Comparison of ENCODE assay signal across 9 mouse cellular contexts in the genomic region with DNA sequence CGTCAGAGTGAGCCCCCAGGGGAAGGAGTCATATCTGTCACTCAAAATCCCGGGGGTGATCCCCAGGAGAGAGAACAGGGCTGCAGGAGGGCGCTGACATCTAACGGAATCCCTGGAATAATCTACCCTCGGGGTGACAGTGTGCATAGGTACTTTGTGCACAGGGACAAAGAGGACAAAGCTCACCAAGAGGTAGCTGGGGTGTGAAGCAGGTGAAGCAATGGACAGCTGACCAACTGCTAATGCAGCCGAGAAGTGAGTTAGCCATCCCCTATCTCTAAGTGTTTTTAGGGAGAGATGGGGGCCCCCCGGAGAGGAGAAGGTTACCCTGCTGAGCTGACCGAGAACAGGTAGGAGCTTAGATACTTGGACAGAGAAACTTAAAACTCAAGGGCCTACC. TPM values are rescaled to one million over a fixed set of nuclear protein-coding genes. Genes with fewer than 3 reads are reported as not detected.
DNase-seq lines count a peak whose midpoint lies in the region; ATAC-seq and TF ChIP-seq lines count a peak whose summit lies in the region.
"Had no signal": no experiment of that assay in that cellular context is flagged by ENCODE, and none has a peak within 500 bp of the region (broad histone marks: within the 10 kb centered on the region; RNA-seq: fewer than 3 reads in every experiment).

No protein-coding gene starts in this region.

- intact Hi-C loops in heart, postnatal 14 days (cut with DNase I): loop anchor here (1.0 kb wide), 1 partner anchor 26 kb away; no protein-coding TSS in a partner anchor

- no peak for TF ChIP-seq POLR2A in bone marrow macrophage, adult 2 months (IDR thresholded peaks at IDR 0.05; ENCODE audit: borderline replicate concordance, low read depth, low read length)

- H3K4me1 ChIP-seq in heart, embryonic 15.5 days (replicated peaks): peaks cover 18% of the 10 kb centered on the region
- peaks cover 2% of the 10 kb centered on the region; the same call in 1 of the 2 replicates for H3K4me1 ChIP-seq in bone marrow macrophage, adult 2 months (ENCODE audit: control insufficient read depth, insufficient read depth, low read length)
- peaks cover 21% of the 10 kb centered on the region for H3K4me1 ChIP-seq in hindbrain, embryonic 14.5 days (replicated peaks; ENCODE audit: control insufficient read depth, insufficient read depth, low read length)
- peaks cover 29% of the 10 kb centered on the region for H3K4me1 ChIP-seq in midbrain, embryonic 12.5 days

- H3K36me3 ChIP-seq in heart, embryonic 15.5 days: peaks cover 39% of the 10 kb centered on the region
- peaks cover 38% of the 10 kb centered on the region for H3K36me3 ChIP-seq in hindbrain, embryonic 14.5 days (replicated peaks; ENCODE audit: control insufficient read depth, insufficient read depth)
- peaks cover 38% of the 10 kb centered on the region for H3K36me3 ChIP-seq in midbrain, embryonic 12.5 days

- no peak for DNase-seq in heart, postnatal 14 days
- DNase-seq in hindbrain, embryonic 14.5 days (ENCODE audit: low spot score): no peak
- no peak for DNase-seq in adipocyte (ENCODE audit: low spot score)
- no peak for DNase-seq in c-Kit-positive CD71-positive TER-119-positive erythroid progenitor cells, embryonic 14.5 days (ENCODE audit: low spot score)
- no peak for DNase-seq in natural killer cell, adult 2 months (ENCODE audit: low spot score in 2 of 2)

- peak overlapping the region; percentile 72 for H3K4me2 ChIP-seq in heart, embryonic 15.5 days
- peak overlapping the region; percentile 83 for H3K4me2 ChIP-seq in hindbrain, embryonic 14.5 days (replicated peaks)
- H3K4me2 ChIP-seq in midbrain, embryonic 12.5 days (replicated peaks): peak overlapping the region; percentile 85

- peak overlapping the region; percentile 92 for H3K9ac ChIP-seq in heart, embryonic 15.5 days
- H3K9ac ChIP-seq in hindbrain, embryonic 14.5 days: peak overlapping the region; percentile 91
- peak overlapping the region; percentile 99 for H3K9ac ChIP-seq in midbrain, embryonic 12.5 days (replicated peaks)

- TF ChIP-seq CTCF in bone marrow macrophage, adult 2 months (IDR thresholded peaks at IDR 0.05; ENCODE audit: low read depth, low read length): no peak

- peak overlapping the region; percentile 89 for H3K4me3 ChIP-seq in heart, embryonic 15.5 days
- peak overlapping the region; percentile 61 for H3K4me3 ChIP-seq in bone marrow macrophage, adult 2 months (ENCODE audit: insufficient read depth, low read length)
- peak overlapping the region; percentile 86 for H3K4me3 ChIP-seq in hindbrain, embryonic 14.5 days (replicated peaks; ENCODE audit: low read length)
- H3K4me3 ChIP-seq in midbrain, embryonic 12.5 days: peak overlapping the region; percentile 84

- 24% methylated on average over 8 of the region's 8 CpGs for WGBS in heart, embryonic 15.5 days
- WGBS in hindbrain, embryonic 14.5 days: 20% methylated on average over 8 of the region's 8 CpGs
- 31% methylated on average over 8 of the region's 8 CpGs for WGBS in midbrain, embryonic 12.5 days

- peak overlapping the region; percentile 90 for H3K27ac ChIP-seq in heart, embryonic 15.5 days
- no peak overlapping the region for H3K27ac ChIP-seq in bone marrow macrophage, adult 2 months (ENCODE audit: insufficient read depth, low read depth, low read length)
- 0 out of 2 replicates have a peak overlapping the region, but pooled peaks have one; percentile 89 for H3K27ac ChIP-seq in hindbrain, embryonic 14.5 days
- no peak overlapping the region for H3K27ac ChIP-seq in midbrain, embryonic 12.5 days (replicated peaks)

- no peak for ATAC-seq in heart, embryonic 15.5 days (replicated peaks; ENCODE audit: insufficient number of reproducible peaks, insufficient read depth, low FRiP score, low read depth)
- ATAC-seq in hindbrain, embryonic 14.5 days (ENCODE audit: low FRiP score): no peak
- no peak for ATAC-seq in midbrain, embryonic 12.5 days (ENCODE audit: low FRiP score, low read depth)

- H3K27me3 ChIP-seq in heart, embryonic 15.5 days: no peaks in the 10 kb centered on the region
- no peaks in the 10 kb centered on the region for H3K27me3 ChIP-seq in hindbrain, embryonic 14.5 days (ENCODE audit: control insufficient read depth, insufficient read depth, low read length)
- no peaks in the 10 kb centered on the region for H3K27me3 ChIP-seq in midbrain, embryonic 12.5 days
- H3K27me3 ChIP-seq: Patski had no signal

- no peaks in the 10 kb centered on the region for H3K9me3 ChIP-seq in heart, embryonic 15.5 days (replicated peaks)
- H3K9me3 ChIP-seq in hindbrain, embryonic 14.5 days (ENCODE audit: control insufficient read depth, low read length): no peaks in the 10 kb centered on the region
- H3K9me3 ChIP-seq in midbrain, embryonic 12.5 days: no peaks in the 10 kb centered on the region

RNA-seq across cellular contexts. Expression of gene Zfp629, which starts 1.5 kb away (rescaled TPM):
- polyA plus RNA-seq in heart, embryonic 15.5 days (2015; fragmentation: Nextera tagmentation; extraction: Ambion mirVana): 7.8 and 10.5 TPM in 2 replicates
- total RNA-seq in heart, postnatal 14 days (2021): 10 to 100 TPM; 28.8 to 29.1 TPM
- 11.2 and 11.4 TPM in 2 replicates for polyA plus RNA-seq in bone marrow macrophage, adult 2 months (2012; ENCODE audit: insufficient read depth, insufficient read length, missing spikeins)
- 22.2 and 22.9 TPM in 2 replicates for polyA plus RNA-seq in hindbrain, embryonic 14.5 days (2014; fragmentation: Nextera tagmentation; extraction: Ambion mirVana)
- 39.9 and 42.8 TPM in 2 replicates for polyA plus RNA-seq in midbrain, embryonic 12.5 days (2016; fragmentation: Nextera tagmentation; extraction: Ambion mirVana)

RNA-seq across cellular contexts. Expression of gene Rnf40, which starts 25.5 kb away (rescaled TPM):
- 27.9 and 32.3 TPM in 2 replicates for polyA plus RNA-seq in heart, embryonic 15.5 days (2015; fragmentation: Nextera tagmentation; extraction: Ambion mirVana)
- total RNA-seq in heart, postnatal 14 days (2021): 10 to 100 TPM; 46.5 to 53.9 TPM
- 42.3 and 44.5 TPM in 2 replicates for polyA plus RNA-seq in bone marrow macrophage, adult 2 months (2012; ENCODE audit: insufficient read depth, insufficient read length, missing spikeins)
- polyA plus RNA-seq in hindbrain, embryonic 14.5 days (2014; fragmentation: Nextera tagmentation; extraction: Ambion mirVana): 37.4 and 40.6 TPM in 2 replicates
- polyA plus RNA-seq in midbrain, embryonic 12.5 days (2016; fragmentation: Nextera tagmentation; extraction: Ambion mirVana): 68.6 and 71.1 TPM in 2 replicates

RNA-seq across cellular contexts. Expression of gene Ccdc189, which starts 25.7 kb away (rescaled TPM):
- polyA plus RNA-seq in heart, embryonic 15.5 days (2015; fragmentation: Nextera tagmentation; extraction: Ambion mirVana): 10.6 and 12.6 TPM in 2 replicates
- total RNA-seq in heart, postnatal 14 days (2021): 10 to 100 TPM in 1 of 2 experiments, 1 to 10 TPM in 1; 8.8 to 12.6 TPM
- polyA plus RNA-seq in bone marrow macrophage, adult 2 months (2012; ENCODE audit: insufficient read depth, insufficient read length, missing spikeins): 2.7 and 2.9 TPM in 2 replicates
- 9.2 and 9.8 TPM in 2 replicates for polyA plus RNA-seq in hindbrain, embryonic 14.5 days (2014; fragmentation: Nextera tagmentation; extraction: Ambion mirVana)
- polyA plus RNA-seq in midbrain, embryonic 12.5 days (2016; fragmentation: Nextera tagmentation; extraction: Ambion mirVana): 11.9 and 16.1 TPM in 2 replicates

RNA-seq across cellular contexts. Expression of gene Phkg2, which starts 41.0 kb away (rescaled TPM):
- 27.5 and 36.5 TPM in 2 replicates for polyA plus RNA-seq in heart, embryonic 15.5 days (2015; fragmentation: Nextera tagmentation; extraction: Ambion mirVana)
- total RNA-seq in heart, postnatal 14 days (2021): 10 to 100 TPM; 19.2 to 20.2 TPM
- polyA plus RNA-seq in bone marrow macrophage, adult 2 months (2012; ENCODE audit: insufficient read depth, insufficient read length, missing spikeins): 64.7 and 68.4 TPM in 2 replicates
- 53.5 and 64.3 TPM in 2 replicates for polyA plus RNA-seq in hindbrain, embryonic 14.5 days (2014; fragmentation: Nextera tagmentation; extraction: Ambion mirVana)
- polyA plus RNA-seq in midbrain, embryonic 12.5 days (2016; fragmentation: Nextera tagmentation; extraction: Ambion mirVana): 53.6 and 54.1 TPM in 2 replicates

RNA-seq across cellular contexts. Expression of gene Tmem265, which starts 52.9 kb away (rescaled TPM):
- 2.9 and 4.1 TPM in 2 replicates for polyA plus RNA-seq in heart, embryonic 15.5 days (2015; fragmentation: Nextera tagmentation; extraction: Ambion mirVana)
- total RNA-seq in heart, postnatal 14 days (2021): not detected
- 3.4 and 10.8 TPM in 2 replicates for polyA plus RNA-seq in bone marrow macrophage, adult 2 months (2012; ENCODE audit: insufficient read depth, insufficient read length, missing spikeins)
- 7.1 and 10.3 TPM in 2 replicates for polyA plus RNA-seq in hindbrain, embryonic 14.5 days (2014; fragmentation: Nextera tagmentation; extraction: Ambion mirVana)
- 3.5 and 6.3 TPM in 2 replicates for polyA plus RNA-seq in midbrain, embryonic 12.5 days (2016; fragmentation: Nextera tagmentation; extraction: Ambion mirVana)
- polyA plus RNA-seq: Patski had no signal

Comparison
In these comparisons a context has a peak if more than half of its experiments do, and no peak if none do; other contexts are left out.
1. H3K27ac ChIP-seq: peak in heart, embryonic 15.5 days (single experiment) and hindbrain, embryonic 14.5 days (single experiment); none in bone marrow macrophage, adult 2 months (single experiment) and midbrain, embryonic 12.5 days (single experiment).
2. Peak in every context shown above with its lines, with median percentiles within 50 percentile points of each other: H3K4me2 ChIP-seq, H3K4me3 ChIP-seq and H3K9ac ChIP-seq.